Mouse (Mus musculus) kidney, adult 2 months (tissue): ENCODE results near the gene Clec3a.

Source experiments
- CTCF ChIP-seq: fragments of 200-500 bp; conservative IDR thresholded peaks from 2 replicates; pipeline ENCODE4 v1.5.1; 2011; ENCODE audit warnings: low read depth, mild to moderate bottlenecking, control low read depth, low read length, moderate library complexity, mixed read lengths; ENCODE audit not compliant: insufficient read depth, insufficient read length
- POLR2A ChIP-seq: fragments of 200-500 bp; IDR thresholded peaks from one replicate; pipeline ENCODE4 v1.6.1; 2011; ENCODE audit warnings: low read depth, low read length, control low read depth

- TF ChIP-seq CTCF: no peak
- TF ChIP-seq POLR2A: no peak
Measured at GRCm38 (mm10) chr8:114374390-114374789, 43.5 kb upstream of the Clec3a start.
